Mouse (Mus musculus) kidney, adult 2 months (tissue): ENCODE results near the gene Plxdc1.

Experiments used
- CTCF ChIP-seq: fragments of 200-500 bp; conservative IDR thresholded peaks from 2 replicates; pipeline ENCODE4 v1.5.1; 2011; ENCODE audit warnings: low read depth, mild to moderate bottlenecking, control low read depth, low read length, moderate library complexity, mixed read lengths; ENCODE audit not compliant: insufficient read depth, insufficient read length
- POLR2A ChIP-seq: fragments of 200-500 bp; IDR thresholded peaks from one replicate; pipeline ENCODE4 v1.6.1; 2011; ENCODE audit warnings: low read depth, low read length, control low read depth

DNA sequence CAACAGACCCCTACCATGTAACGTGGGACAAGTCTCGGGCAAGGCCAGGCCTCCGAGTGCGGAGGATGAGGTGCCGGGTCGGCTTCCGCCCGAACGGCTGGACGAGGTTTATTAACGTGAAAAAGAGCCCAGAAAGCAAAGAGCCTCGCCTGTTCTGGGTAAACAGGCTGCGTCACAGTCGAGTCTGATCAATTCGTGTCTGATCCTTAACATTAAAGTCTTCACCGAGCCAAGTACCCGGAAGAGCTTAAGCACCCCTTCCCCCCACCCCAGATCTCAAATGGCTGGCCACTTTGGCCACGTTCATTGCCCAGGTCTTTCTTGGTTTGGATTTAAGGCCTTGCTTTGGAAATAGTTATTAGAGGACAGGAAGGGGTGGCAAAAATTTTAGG, 41.0 kb upstream of the Plxdc1 start:
- no peak for TF ChIP-seq CTCF
- TF ChIP-seq POLR2A, result no peak
